Mouse (Mus musculus) ovary, postnatal 36 days (tissue): Measurements from ENCODE around the gene Gas2l2.

Experiments used
- DNase-seq: peaks from one replicate; pipeline ENCODE4 v3.0.0; 2022; ENCODE audit warnings: low spot score, mixed read lengths

Gene Gas2l2

GRCm38 (mm10) chr11:83394802-83395439 is 34.3 kb downstream of the Gas2l2 start:
- DNase-seq = no peak

DNA sequence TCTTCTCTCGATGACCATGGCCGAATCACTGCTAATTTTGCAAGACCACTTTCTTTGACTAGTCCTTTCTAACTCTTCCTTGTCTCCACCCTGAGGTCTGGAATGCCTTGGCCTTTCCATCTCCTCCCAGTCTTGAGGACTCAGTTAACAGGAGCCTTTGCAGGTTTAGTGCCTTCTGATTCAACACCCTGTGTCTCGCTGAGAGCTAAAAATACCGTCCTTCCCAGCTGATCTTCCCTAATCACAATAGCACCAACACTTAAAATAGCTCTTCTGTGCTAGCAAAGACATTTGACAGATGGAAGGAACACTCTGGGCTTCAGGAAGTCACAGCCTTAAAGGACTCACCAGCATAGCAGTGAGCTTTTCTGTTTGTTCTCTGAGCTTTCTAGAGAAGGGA is 36.2 kb downstream of the Gas2l2 start:
- DNase-seq = no peak

DNA sequence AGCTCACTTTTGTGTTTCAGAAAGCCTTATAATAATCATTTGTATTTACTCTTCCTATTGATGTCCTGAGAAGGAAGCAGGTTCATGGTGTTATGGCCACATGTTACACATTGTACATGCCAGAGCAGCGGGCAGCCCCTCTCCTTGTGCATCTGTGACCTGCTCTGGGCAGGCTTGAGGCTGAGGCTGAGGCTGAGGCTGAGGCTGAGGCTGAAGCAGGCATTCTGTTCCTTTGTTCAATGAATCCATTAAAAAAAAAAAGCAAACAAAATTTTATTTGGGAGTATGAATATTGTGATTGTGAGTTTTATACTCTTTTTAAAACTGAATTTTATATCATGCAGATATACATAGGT is 45.7 kb downstream of the Gas2l2 start:
- DNase-seq = no peak

DNA sequence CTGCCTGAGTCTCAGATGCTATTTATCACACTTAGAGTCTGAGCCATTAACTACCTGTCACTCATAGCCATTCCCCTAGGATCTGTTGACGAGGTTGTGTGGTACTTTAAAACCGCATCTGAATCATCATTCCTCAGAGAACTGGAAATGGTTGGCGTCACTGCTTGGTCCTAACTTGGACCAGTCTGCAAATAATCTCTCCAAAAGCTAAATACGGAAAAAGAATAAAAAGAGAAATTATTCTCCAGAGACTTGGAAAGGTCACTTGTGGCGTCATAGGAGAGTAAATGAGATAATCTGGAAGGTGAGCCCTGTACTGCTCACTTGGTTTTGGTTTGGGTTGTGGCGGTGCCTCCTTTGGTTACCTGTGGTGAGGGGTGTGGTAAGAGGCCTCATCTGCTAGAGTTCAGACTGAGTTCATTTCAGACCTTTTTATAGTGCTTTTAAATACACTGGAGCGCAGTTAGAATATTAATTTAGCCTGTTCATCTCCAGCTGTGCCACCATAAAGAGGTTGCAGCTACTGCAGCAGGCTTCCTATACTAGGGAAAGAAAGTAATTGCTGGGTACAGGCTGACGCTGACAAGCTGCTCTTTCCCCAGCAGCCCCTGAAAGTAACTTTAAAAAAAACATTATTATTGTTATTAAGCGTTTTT is 46.3 kb downstream of the Gas2l2 start:
- no peak for DNase-seq

- no peak for DNase-seq
Observed at GRCm38 (mm10) chr11:83379745-83380341, 49.4 kb downstream of the Gas2l2 start.
